Mouse (Mus musculus) gastrocnemius, postnatal 36 days (tissue): ENCODE measurements at regions not wholly inside any gene's neighbourhood (a gene's known extent, or its start where the extent isn't known, plus 50 kb on each side); places are given as distances from the start of the nearest gene placed in this dataset.

Source experiments
- DNase-seq, 2 experiments: peaks; one replicate each; pipeline ENCODE4 v3.0.0; 2022
- intact Hi-C: fragments of 180-260 bp; cut with DNase I; formaldehyde crosslinking; loops from one replicate; pipeline ENCODE4 v1.15.1; 2025

DNA sequence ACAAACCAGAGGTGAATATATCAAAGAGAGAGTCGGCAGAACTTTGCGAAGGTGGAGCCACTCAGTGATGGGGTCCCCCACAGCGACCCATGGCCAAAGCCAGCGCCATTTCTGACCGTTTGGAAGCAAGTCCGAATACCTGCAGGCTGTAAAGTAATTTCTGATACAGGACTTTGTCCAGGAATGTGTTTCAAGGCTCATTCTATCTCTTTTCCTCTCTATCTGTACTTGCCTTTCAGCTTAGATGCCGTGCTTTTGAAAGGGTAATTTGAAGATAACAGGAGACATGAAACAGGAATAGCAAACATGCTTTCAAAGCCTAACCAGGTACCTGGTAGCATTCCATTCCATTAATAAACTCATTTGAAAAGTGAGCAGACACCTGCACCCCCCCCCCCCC lies 221.6 kb upstream of the Adgrl2 start:
- intact Hi-C loops, result no loop called here
- no peak for DNase-seq

DNA sequence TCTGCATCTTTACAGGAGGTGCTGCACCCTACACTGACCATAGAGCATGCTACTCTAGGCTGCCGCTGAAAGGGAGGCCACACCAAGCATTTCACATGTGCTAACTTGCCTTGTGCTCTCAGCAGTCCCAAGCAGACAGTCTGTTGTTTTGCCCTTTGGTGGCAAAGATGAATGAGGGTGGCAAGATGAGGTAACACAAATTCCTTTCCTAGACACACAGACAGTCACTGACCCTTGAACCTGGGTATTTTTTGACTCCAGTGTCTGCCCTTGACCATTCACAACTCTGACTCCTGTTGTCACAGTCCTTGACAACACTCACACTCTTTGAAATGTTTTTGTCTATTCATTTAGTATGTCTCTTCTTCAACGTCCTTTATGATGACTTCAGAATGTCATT lies 218.9 kb upstream of the Adgrl2 start:
- DNase-seq, result no peak
- intact Hi-C loops, result no loop called here

DNA sequence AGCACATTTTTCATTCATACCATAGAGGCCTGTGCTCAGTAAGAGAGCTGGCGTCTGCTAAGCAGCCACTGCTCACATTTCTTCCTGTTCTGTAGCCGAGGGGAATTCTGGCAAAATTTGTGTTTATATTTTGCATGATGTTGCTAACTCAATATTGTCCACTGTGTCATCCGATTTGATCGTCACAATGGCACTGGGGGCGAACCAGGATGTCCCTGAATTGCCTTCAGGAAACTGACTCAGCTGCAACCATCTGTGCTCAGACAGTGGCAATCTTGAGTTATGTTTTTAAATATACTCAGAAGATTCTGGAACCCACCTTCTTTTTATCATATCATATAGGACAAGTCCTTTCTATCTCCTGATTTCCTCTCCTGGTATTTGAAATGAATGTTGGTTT lies 213.1 kb upstream of the Adgrl2 start:
- intact Hi-C loops, result no loop called here
- DNase-seq, result no peak

DNA sequence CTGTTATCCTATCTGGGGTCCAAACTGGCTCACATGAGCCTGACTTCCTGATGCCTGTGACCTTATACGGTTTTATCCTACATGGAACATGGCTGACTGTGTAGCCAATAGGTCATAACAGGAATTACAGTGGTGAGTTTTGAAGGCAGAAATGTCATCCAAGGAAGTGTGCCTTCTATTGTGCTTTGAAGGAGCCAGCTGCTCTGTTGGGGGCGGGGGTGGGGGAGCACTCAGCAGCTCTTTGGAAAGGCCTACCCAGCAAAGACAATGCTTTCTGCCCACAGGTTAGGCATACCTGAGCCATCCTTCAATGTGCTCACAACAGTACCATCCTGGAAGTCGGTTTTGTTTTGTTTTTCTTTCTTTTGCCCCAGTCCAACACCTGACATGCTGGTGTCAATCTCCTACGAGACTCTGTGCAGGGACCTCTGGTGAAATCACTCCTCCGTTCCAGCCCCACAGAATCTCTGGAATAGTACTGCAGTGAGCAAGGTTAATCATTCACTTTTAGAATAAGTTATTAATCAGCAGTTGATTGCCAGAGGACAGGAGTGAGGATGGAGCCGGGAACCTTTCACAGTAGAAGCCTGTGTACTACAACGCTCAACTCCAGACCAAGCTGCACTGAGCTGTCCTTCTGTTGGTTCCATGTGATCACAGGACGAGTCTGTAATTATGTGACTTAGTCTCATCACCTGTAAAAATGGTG lies 206.3 kb upstream of the Adgrl2 start:
- intact Hi-C loops, result no loop called here
- DNase-seq, result no peak

DNA sequence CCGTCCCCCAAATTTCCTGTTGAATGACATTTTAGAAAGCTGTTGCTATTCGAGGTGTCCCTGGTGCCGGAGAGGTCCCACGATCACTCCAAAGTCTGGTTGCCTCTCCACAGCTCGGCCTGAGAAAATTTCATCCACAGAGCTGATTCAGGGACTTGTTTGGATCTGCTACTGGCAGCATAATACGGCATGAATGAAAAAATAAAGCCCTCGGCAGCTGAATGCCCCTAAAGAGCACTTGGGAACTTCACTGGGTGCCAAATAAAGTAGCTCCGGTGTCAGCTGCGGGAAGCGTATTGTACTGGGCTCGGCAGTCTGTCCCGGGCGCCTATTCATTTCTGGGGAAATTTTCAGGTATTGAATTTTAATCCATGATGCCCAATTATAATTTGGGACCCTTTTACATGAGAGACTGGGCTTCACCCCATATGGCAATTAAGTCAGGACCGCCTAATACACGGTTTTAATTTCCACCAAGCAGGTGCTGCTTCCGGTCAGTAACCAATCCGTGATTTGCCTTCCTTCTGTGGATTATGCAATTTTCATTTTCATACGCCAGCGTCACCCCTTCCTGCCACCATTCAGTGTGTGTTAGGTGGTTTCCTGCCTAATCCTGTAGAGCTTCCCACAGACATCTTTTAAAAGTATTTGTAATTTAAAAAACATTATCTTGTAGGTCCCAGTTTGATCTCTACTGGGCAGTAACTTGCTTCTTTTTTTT lies 200.7 kb upstream of the Adgrl2 start:
- no peak for DNase-seq
- intact Hi-C loops, result no loop called here

DNA sequence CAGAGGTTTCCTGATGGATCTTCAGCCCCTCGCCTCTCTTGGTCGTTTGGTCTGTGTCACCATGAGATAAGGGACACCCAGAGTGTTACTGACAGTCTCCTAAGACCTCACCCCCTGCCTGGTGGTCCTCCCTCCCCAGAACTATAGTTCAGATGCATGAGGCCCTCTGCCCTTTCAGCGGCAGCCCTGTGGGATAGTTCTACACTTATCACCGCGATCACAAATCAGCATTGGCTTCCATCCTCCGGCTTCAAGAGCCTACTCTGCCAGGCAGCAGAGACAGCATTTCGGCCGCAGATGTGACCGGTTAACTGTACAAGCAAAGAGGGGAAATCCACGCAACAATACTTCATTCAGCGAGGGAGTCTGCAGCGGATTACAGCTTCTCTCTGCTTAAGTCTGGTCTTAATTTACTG lies 193.8 kb upstream of the Adgrl2 start:
- intact Hi-C loops, result no loop called here
- DNase-seq, result no peak

DNA sequence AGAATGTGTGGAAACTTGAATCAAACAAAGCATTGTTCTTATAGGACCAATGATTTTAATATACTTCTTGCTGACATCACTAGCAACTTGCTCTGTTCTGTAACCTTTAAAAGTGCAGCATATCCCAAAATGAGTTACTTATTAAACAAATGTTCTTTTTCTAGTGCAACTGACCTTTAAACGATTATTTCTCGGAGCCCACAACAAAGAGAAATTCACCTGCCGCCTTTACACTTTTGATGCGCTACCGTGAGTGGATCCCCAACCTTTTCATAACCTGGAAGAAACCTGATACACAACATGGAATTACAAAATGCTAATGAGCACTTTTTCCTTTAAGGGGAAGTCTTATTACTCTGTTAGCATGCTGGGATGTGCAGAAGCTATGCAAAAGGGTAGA lies 191.7 kb upstream of the Adgrl2 start:
- intact Hi-C loops, result no loop called here
- DNase-seq, result no peak

DNA sequence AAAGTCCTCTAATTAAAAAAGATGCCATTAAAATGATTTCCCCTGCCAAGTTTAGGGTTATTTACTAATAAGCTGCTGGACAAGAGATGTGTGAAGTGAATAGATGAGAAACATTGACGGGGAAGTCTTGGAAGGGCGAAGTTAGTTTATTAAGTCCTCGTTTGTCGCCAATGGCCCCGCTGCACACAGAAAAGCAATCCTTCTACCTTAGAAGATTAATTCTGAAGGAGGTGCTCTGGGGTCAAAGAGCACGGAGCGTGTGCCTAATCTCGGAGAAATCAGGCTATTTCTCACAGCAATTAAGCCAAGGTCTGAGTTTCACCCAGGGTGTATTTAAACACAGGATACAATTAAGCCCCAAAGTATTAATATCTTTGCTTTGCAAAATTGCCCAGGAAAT lies 189.8 kb upstream of the Adgrl2 start:
- no peak for DNase-seq
- intact Hi-C loops, result no loop called here

DNA sequence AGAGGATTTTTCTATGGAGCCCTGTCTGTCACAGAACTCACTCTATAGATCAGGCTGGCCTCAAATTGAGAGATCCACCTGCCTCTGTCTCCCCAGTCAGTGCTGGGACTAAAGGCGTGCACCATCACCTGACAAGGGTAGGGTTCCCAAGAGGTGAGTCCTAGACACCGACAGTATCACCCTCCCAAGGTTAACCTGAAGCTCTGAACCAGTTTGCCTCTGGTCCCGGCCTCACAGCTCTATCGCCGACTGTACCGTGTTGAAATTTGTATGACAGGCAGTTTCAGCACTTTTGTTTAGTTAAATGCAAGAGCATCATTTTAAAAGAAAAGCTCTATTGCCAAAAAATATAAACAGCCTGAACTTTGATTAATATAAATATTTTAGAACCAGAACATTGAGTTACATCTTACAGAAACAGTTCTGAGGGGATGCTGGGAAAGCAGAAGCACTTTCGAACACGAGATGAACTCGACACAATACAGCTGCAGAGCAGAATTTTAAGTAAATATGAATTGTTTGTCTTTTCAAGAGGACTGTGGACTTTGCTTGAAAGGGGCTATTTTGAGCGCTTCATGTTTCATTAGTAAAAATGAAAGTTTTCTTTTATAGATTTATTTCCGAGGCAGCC lies 189.2 kb upstream of the Adgrl2 start:
- intact Hi-C loops, result no loop called here

DNA sequence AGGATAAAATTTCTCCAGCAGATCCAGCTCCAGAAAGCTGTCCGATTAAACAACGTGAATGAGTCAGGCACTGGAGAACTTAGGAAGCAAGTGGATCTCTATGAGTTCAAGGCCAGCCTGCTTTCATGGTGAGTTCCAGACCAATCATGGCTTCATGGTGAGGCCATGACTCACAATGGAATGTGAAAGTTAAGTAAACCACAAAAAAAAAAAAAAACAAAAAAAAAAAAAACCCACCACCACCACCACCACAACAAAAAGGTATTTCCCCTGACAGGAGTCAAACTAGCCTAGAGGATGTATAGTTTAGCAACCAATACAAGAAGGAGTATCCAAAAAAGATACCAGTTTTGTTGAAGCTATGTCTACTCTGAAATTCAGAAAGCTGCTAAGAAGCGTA lies 188.5 kb upstream of the Adgrl2 start:
- no peak for DNase-seq
- intact Hi-C loops, result no loop called here

More for the DNA sequence above, 189.2 kb upstream of the Adgrl2 start:
- no peak for DNase-seq

DNA sequence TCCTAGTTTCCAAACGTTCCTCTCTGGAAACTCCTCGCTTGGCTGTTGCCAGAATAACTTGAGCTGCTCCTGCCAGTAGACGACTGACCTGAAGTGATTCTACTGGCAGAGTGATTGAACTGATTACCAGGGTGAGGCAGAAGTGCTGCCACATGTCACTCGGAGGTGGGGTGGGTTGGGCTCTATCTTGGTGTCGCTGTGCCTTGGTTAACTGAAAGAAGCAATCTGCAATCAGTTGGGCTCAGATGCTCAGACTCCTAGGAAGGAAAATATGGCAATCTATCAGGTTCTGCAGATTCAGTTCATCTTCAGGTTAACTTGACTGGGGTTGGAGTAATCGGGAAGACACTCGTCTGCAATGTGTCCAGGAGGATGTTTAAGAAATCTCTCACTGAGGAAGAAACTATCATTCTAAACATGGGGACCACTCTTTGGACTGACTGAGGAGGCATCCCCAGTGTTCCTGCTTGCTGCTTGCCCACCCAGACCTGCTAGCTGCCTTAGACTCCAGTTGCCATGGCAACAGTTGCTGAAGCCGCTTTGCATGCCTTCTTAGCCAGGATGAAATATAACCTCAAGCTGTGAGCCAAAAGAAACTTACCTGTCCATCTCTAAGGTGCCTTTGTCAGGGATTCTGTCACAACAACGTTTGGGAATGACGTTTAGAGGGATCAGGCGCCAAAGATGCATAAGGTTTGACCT lies 184.5 kb upstream of the Adgrl2 start:
- DNase-seq, result no peak
- intact Hi-C loops, result no loop called here

DNA sequence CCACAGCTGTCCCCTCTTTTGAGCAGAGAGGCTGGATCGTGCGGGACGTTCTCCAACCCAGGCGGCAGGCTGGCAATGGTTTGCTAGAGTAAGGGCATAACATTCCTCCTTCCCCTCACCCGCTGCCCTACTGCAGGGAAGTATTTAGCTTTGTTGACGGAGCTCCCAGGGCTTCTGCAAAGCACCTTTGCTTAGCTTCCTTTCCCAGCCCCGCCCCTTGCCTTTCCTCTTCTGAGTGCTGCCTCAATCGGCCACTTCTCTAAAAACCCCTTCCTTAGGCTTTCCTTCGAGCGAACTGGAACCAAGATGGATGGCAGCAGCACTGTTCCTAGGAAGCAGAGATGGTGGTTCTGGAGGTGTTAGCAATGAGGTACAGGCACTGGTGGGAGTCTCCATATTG lies 183.2 kb upstream of the Adgrl2 start:
- DNase-seq, result no peak
- intact Hi-C loops, result no loop called here

DNA sequence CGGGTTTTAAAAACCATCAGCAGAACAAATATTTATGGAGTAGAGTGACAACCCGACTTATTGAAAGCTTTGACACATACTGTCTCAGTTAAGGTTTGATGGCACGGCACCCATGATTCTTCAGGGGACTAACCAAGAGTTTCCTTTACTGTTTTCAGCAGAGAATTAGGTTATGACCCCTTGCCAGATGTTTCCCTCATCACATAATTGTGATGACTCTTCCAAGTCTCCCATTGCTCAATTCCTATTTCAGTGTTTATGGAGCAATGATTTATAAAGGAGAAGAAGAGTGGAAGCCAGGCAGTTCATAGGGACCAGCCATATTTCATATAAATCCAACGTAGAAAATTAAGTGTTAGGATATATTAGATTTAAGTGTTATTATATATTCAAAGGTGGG lies 181.4 kb upstream of the Adgrl2 start:
- intact Hi-C loops, result no loop called here
- no peak for DNase-seq

DNA sequence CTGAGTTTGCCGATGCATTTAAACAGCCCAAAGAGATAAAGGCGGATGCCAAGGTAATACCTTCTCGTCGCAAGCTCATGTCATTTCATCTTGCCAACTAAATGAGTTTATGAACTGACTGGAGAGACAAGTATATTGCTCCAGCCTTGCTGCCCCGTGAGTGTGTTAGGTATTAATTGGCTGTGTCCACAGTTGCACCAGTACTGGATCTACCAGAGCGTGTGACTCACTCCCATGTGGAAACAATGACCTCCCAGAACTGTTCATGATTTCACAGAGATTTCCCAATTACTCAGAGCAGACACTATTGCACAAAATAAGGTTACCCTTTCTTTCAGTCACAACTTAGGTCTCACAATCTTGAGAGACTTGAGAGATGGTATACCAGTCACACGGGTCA lies 179.8 kb upstream of the Adgrl2 start:
- DNase-seq, result no peak
- intact Hi-C loops, result no loop called here

DNA sequence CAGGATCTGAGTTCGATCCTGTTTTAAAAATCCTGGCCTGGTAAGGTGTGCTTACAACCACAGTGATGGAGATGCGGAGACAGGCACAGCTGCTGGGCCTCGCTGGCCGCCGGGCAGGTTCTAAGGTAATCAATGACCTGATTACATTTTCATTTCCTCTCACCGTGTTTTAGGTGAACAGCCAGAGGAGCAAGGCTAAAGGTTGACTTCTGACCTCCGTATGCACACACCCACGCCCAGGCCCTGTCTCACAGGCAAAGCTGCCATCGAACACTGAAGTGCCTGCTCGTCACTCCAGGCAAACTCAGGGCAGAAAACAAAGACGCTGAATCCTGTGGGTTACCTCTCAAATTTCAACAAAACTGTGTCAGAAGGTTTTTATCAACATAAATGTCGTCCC lies 179.1 kb upstream of the Adgrl2 start:
- no peak for DNase-seq
- intact Hi-C loops, result no loop called here

DNA sequence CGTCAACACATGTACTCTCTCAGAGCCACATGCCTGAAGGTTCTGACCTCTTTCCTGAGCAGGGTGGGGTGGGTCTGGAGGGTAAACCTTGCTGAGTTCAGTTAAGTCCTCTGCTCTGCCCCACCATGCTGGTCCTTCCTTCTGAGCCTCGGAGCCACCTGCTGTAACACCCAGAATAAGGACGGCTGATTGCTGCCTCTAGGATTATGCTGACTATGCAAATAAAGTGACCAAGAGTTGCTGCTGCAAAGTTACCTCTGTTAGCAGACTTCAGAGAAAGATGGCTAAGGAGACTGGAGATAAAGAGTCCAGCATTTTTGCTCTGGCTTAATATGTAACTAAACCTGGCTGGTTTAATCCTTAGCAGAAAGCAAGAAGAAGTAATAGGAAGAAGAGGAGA lies 177.6 kb upstream of the Adgrl2 start:
- DNase-seq, result no peak
- intact Hi-C loops, result no loop called here

DNA sequence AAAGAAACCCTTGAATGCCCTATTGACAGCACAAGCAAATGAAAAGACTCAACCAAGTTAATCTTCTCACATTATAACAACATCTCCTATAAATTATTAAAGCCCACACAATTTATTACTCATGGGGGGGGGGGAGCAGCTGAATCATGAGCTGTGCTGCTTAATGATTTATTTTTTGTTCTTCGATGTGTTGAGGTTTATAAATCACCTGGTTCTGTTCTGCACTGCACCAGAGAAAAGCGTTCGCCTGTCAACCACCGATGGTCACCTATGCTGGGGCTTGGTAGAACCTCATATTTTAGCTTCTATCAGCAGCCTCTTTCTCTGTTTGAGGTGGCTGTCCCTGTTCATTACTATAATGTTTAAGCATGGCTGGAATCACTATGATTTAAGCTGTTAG lies 174.4 kb upstream of the Adgrl2 start:
- no peak for DNase-seq

DNA sequence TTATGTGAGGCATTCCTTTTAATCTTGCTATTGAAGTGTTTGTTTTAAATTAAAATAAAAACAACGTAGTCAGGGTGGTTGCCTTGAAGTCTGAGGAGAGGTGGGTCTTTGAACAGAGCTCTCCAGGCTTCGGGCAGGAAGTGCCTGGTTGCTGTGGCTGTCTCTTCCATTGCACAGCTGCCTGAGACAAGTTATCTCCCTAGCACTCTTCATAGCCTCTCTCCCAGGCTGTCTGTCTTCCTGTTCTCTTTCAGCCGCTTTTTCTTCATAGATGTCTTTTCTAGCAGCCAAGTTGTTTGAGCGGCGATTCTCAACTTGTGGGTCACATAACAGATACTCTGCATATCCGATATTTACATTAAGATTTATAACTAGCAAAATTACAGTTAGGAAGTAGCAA lies 173.2 kb upstream of the Adgrl2 start:
- DNase-seq, result no peak
- intact Hi-C loops, result no loop called here

More for the DNA sequence above, 174.4 kb upstream of the Adgrl2 start:
- intact Hi-C loops, result no loop called here

DNA sequence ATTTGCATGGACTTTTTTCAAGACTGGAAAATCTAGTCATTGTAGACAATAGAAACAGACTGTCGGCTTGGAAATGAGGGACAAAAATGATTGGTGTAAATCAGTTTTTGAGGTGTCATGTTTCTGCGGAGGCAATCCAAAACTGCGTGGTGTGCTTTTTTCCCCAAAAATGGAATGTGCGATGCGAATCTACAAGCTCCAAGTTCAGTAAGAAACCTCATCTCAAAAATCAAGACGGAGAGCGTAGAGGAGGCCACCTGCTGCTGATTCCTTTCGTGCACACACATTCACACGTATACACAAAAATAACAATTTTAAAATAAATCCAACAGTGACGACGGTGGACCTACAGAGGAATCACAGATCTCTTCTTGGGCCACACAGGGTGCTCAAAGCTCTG lies 170.5 kb upstream of the Adgrl2 start:
- no peak for DNase-seq
- intact Hi-C loops, result no loop called here

DNA sequence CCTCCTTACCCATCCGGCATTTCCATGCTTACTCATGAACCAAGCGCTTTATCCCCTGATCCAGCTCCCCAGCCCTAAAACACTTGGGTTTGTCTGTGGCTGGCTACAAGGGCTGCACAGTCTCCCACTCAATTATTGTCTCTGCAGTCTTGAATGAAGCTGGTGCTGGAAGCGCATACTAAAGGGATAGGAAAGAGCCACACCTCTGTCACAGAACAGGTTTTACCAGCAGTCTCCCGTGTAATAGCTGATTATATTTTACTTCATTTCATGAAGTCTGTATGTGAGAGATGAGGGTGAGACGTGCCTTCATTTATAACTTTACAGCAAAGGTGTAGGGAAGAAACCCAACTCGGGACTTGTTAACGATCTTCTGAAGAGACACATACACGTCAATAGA lies 167.0 kb upstream of the Adgrl2 start:
- DNase-seq, result no peak
- intact Hi-C loops, result no loop called here

DNA sequence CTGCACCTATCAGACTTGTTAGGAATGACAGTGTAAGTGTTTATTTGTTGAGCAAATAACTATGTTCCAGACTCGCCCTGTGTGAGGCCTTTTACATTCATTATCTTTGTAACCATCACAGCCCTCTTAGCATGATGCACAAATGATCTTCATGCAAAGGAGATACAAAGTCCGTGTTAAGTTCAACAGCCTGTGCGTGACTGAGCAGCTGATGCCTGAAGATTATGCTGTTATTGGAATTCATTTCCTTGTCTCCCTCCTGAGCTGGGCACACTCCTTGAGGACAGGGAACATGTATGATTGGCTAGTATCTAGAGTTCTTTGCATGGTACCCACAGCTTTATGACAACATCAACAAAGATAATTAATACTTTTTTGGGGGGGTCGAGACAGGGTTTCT lies 162.0 kb upstream of the Adgrl2 start:
- no peak for DNase-seq
- intact Hi-C loops, result no loop called here

DNA sequence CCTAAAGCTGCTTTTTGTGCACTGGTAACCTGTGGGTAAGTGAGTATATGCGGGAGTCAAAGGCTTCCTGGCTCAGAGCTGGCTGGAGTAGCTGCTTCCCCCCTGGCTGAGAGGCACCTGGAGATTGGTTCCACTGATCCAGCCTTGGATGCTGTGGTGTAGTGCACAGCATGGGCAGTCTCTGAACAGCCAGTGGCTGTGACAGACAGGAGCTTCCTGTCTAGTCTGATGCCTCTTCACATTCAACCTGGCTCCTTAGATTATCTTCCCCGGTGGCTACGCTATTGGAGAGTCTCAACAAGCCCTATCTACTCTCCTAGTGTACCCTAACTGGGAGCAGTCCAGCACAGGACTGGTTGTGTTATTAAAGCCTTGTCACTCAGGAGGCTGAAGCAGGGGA lies 160.4 kb upstream of the Adgrl2 start:
- intact Hi-C loops, result no loop called here
- no peak for DNase-seq
